Mouse (Mus musculus) forebrain, embryonic 15.5 days (tissue): ENCODE results near the gene Chd9. TPM values are rescaled to one million over a fixed set of nuclear protein-coding genes. Genes with fewer than 3 reads are reported as not detected.

Experiments used
- ATAC-seq: fragments of 200-750 bp; cut with Nextera tagmentation; replicated peaks from 2 replicates; pipeline ENCODE4 v1.8.0; 2017; ENCODE audit warnings: mild to moderate bottlenecking, moderate TSS enrichment, moderate library complexity
- H3K27ac ChIP-seq: fragments of 300-500 bp; sonication (generic); replicated peaks from 2 replicates; pipeline ENCODE4 v1.5.1; 2015; ENCODE audit warnings: mild to moderate bottlenecking, inconsistent platforms
- H3K27me3 ChIP-seq: fragments of 300-500 bp; sonication (generic); 2 replicates; pipeline ENCODE4 v1.6.1; 2015; ENCODE audit warnings: inconsistent platforms
- H3K36me3 ChIP-seq: fragments of 300-500 bp; sonication (generic); 2 replicates; pipeline ENCODE4 v1.6.1; 2015; ENCODE audit warnings: mild to moderate bottlenecking, inconsistent platforms
- H3K4me1 ChIP-seq: fragments of 300-500 bp; sonication (generic); 2 replicates; pipeline ENCODE4 v1.6.1; 2015; ENCODE audit warnings: inconsistent platforms
- H3K4me2 ChIP-seq: fragments of 300-500 bp; sonication (generic); replicated peaks from 2 replicates; pipeline ENCODE4 v1.6.1; 2015; ENCODE audit warnings: mild to moderate bottlenecking, inconsistent platforms
- H3K4me3 ChIP-seq: fragments of 300-500 bp; sonication (generic); 2 replicates; pipeline ENCODE4 v1.5.1; 2015; ENCODE audit warnings: mild to moderate bottlenecking, inconsistent platforms
- H3K9ac ChIP-seq: fragments of 300-500 bp; sonication (generic); replicated peaks from 2 replicates; pipeline ENCODE4 v1.6.1; 2015; ENCODE audit warnings: mild to moderate bottlenecking, inconsistent platforms
- H3K9me3 ChIP-seq: fragments of 300-500 bp; sonication (generic); 2 replicates; pipeline ENCODE4 v1.6.1; 2016; ENCODE audit warnings: inconsistent platforms
- WGBS: fragments of 180-500 bp; shearing (Covaris S2); methylation state at CpG from one replicate; pipeline ENCODE4 v1.1.7; 2015; ENCODE audit warnings: mixed read lengths; 5-methylcytosine and 5-hydroxymethylcytosine counted together
- polyA plus RNA-seq: library from polyadenylated mRNA; unstranded; fragments of >200 nt; fragmentation: Nextera tagmentation; extraction: Ambion mirVana; gene quantifications from 2 replicates; pipeline ENCODE4 v1.2.1, GENCODE M21; 2015

The Chd9 gene
- polyA plus RNA-seq, 1 experiment from 2014 or later: 91.0 TPM

GRCm38 (mm10) chr8:90843127-90843526 is 15.0 kb downstream of the Chd9 start:
- Histone ChIP-seq H3K4me2 (no peak overlapping the region), H3K27ac (no peak overlapping the region), H3K36me3 (no peaks in the 10 kb centered on the region), H3K9me3 (no peaks in the 10 kb centered on the region), H3K9ac (no peak overlapping the region), H3K27me3 (no peaks in the 10 kb centered on the region), H3K4me1 (no peaks in the 10 kb centered on the region), H3K4me3 (no peak overlapping the region)
- 91% methylated on average over 6 of the region's 6 CpGs for WGBS
- no peak for ATAC-seq

- no peaks in the 10 kb centered on the region for H3K9me3 ChIP-seq
- no peak for ATAC-seq
- no peak overlapping the region for H3K4me2 ChIP-seq
- WGBS: 73% methylated on average over 9 of the region's 9 CpGs
- H3K36me3 ChIP-seq: no peaks in the 10 kb centered on the region
- H3K27me3 ChIP-seq: no peaks in the 10 kb centered on the region
- H3K9ac ChIP-seq: no peak overlapping the region
- H3K4me1 ChIP-seq: peaks cover 4% of the 10 kb centered on the region
- H3K4me3 ChIP-seq: no peak overlapping the region
- no peak overlapping the region for H3K27ac ChIP-seq
These were observed 16.2 kb downstream of the Chd9 start for GRCm38 (mm10) chr8:90844179-90844967.

- no peak overlapping the region for H3K9ac ChIP-seq
- H3K36me3 ChIP-seq: no peaks in the 10 kb centered on the region
- H3K27ac ChIP-seq: no peak overlapping the region
- peaks cover 9% of the 10 kb centered on the region for H3K4me1 ChIP-seq
- no peak for ATAC-seq
- no peaks in the 10 kb centered on the region for H3K27me3 ChIP-seq
- H3K4me2 ChIP-seq: no peak overlapping the region
- no peaks in the 10 kb centered on the region for H3K9me3 ChIP-seq
- 88% methylated on average over 7 of the region's 7 CpGs for WGBS
- H3K4me3 ChIP-seq: no peak overlapping the region
These were observed 19.8 kb downstream of the Chd9 start for GRCm38 (mm10) chr8:90847980-90848379.

- Histone ChIP-seq H3K27ac (peak overlapping the region; percentile 60), H3K9me3 (no peaks in the 10 kb centered on the region), H3K9ac (no peak overlapping the region), H3K27me3 (no peaks in the 10 kb centered on the region), H3K4me2 (no peak overlapping the region), H3K4me1 (peaks cover 17% of the 10 kb centered on the region), H3K4me3 (no peak overlapping the region), H3K36me3 (no peaks in the 10 kb centered on the region)
- 42% methylated on average over 11 of the region's 11 CpGs for WGBS
- 0 out of 2 replicates have a peak, but pooled peaks have one; percentile 44 for ATAC-seq
These were observed 21.4 kb downstream of the Chd9 start for GRCm38 (mm10) chr8:90849462-90850050.

GRCm38 (mm10) chr8:90851544-90851943 is 23.4 kb downstream of the Chd9 start:
- Histone ChIP-seq H3K4me3 (no peak overlapping the region), H3K27me3 (no peaks in the 10 kb centered on the region), H3K9me3 (no peaks in the 10 kb centered on the region), H3K27ac (no peak overlapping the region), H3K4me1 (peaks cover 25% of the 10 kb centered on the region), H3K9ac (no peak overlapping the region), H3K4me2 (no peak overlapping the region), H3K36me3 (no peaks in the 10 kb centered on the region)
- 36% methylated on average over 8 of the region's 8 CpGs for WGBS
- no peak for ATAC-seq

GRCm38 (mm10) chr8:90853971-90854670 is 26.0 kb downstream of the Chd9 start:
- Histone ChIP-seq H3K27ac (peak overlapping the region; percentile 81), H3K27me3 (no peaks in the 10 kb centered on the region), H3K4me2 (0 out of 2 replicates have a peak overlapping the region, but pooled peaks have one; percentile 16), H3K4me1 (peaks cover 26% of the 10 kb centered on the region), H3K36me3 (no peaks in the 10 kb centered on the region), H3K4me3 (no peak overlapping the region), H3K9ac (no peak overlapping the region), H3K9me3 (no peaks in the 10 kb centered on the region)
- 44% methylated on average over 9 of the region's 9 CpGs for WGBS
- ATAC-seq: no peak

GRCm38 (mm10) chr8:90854671-90855161 is 26.6 kb downstream of the Chd9 start:
- Histone ChIP-seq H3K27me3 (no peaks in the 10 kb centered on the region), H3K4me2 (0 out of 2 replicates have a peak overlapping the region, but pooled peaks have one; percentile 16), H3K9me3 (no peaks in the 10 kb centered on the region), H3K9ac (no peak overlapping the region), H3K36me3 (no peaks in the 10 kb centered on the region), H3K4me1 (peaks cover 24% of the 10 kb centered on the region), H3K4me3 (no peak overlapping the region), H3K27ac (peak overlapping the region; percentile 81)
- WGBS: 16% methylated on average over 10 of the region's 10 CpGs
- ATAC-seq: peak; percentile 84

- Histone ChIP-seq H3K27me3 (no peaks in the 10 kb centered on the region), H3K9ac (no peak overlapping the region), H3K4me2 (no peak overlapping the region), H3K36me3 (no peaks in the 10 kb centered on the region), H3K4me1 (peaks cover 24% of the 10 kb centered on the region), H3K27ac (no peak overlapping the region), H3K4me3 (no peak overlapping the region), H3K9me3 (no peaks in the 10 kb centered on the region)
- no peak for ATAC-seq
- WGBS: 87% methylated on average over 3 of the region's 3 CpGs
These were observed 28.0 kb downstream of the Chd9 start for GRCm38 (mm10) chr8:90856171-90856570.

GRCm38 (mm10) chr8:90856952-90857351 is 28.8 kb downstream of the Chd9 start:
- 41% methylated on average over 1 of the region's 1 CpGs for WGBS
- no peaks in the 10 kb centered on the region for H3K9me3 ChIP-seq
- H3K4me2 ChIP-seq: no peak overlapping the region
- H3K27me3 ChIP-seq: no peaks in the 10 kb centered on the region
- no peaks in the 10 kb centered on the region for H3K36me3 ChIP-seq
- no peak overlapping the region for H3K27ac ChIP-seq
- no peak overlapping the region for H3K9ac ChIP-seq
- peaks cover 31% of the 10 kb centered on the region for H3K4me1 ChIP-seq
- H3K4me3 ChIP-seq: no peak overlapping the region
- ATAC-seq: no peak

GRCm38 (mm10) chr8:90858071-90858470 is 29.9 kb downstream of the Chd9 start:
- Histone ChIP-seq H3K9ac (no peak overlapping the region), H3K27ac (no peak overlapping the region), H3K4me1 (peaks cover 39% of the 10 kb centered on the region), H3K4me3 (no peak overlapping the region), H3K4me2 (no peak overlapping the region), H3K36me3 (no peaks in the 10 kb centered on the region), H3K9me3 (no peaks in the 10 kb centered on the region), H3K27me3 (no peaks in the 10 kb centered on the region)
- no peak for ATAC-seq
- WGBS: 96% methylated on average over 2 of the region's 2 CpGs

GRCm38 (mm10) chr8:90861266-90861944 is 33.3 kb downstream of the Chd9 start:
- WGBS: 4% methylated on average over 9 of the region's 9 CpGs
- Histone ChIP-seq H3K4me1 (peaks cover 23% of the 10 kb centered on the region), H3K27me3 (no peaks in the 10 kb centered on the region), H3K9me3 (no peaks in the 10 kb centered on the region), H3K27ac (peak overlapping the region; percentile 89), H3K9ac (no peak overlapping the region), H3K36me3 (no peaks in the 10 kb centered on the region), H3K4me3 (no peak overlapping the region), H3K4me2 (peak overlapping the region; percentile 5)
- peak; percentile 63 for ATAC-seq
